Mouse (Mus musculus): ENCODE measurements around the gene Fcna. TPM values are rescaled to one million over a fixed set of nuclear protein-coding genes. Genes with fewer than 3 reads are reported as not detected.

Fcna gene
- total and polyA plus RNA-seq, 2 experiments from 2014 or later, result 5.1 to 5.7 TPM

- H3K9me3 ChIP-seq (ENCODE audit: low read length), result no peaks in the 10 kb centered on the region
- peaks cover 37% of the 10 kb centered on the region for H3K27me3 ChIP-seq (ENCODE audit: insufficient read depth, low read length)
- H3K36me3 ChIP-seq (ENCODE audit: insufficient read depth, low read length), result peaks cover 37% of the 10 kb centered on the region
- peak; percentile 24 for DNase-seq (ENCODE audit: low spot score)
- H3K4me2 ChIP-seq (ENCODE audit: low read depth, low read length, poor library complexity, severe bottlenecking), result peak overlapping the region; percentile 89
- TF ChIP-seq CTCF (IDR thresholded peaks at IDR 0.05), result no peak
- ATAC-seq (ENCODE audit: low FRiP score), result no peak
- H3K4me3 ChIP-seq (ENCODE audit: low read depth, low read length), result peak overlapping the region; percentile 59
- H3K9ac ChIP-seq (replicated peaks; ENCODE audit: low read length, poor library complexity, severe bottlenecking), result peak overlapping the region; percentile 66; the same call in 1 of the 2 replicates
- peak overlapping the region; percentile 91 for H3K27ac ChIP-seq (ENCODE audit: low read depth, low read length)
- H3K4me1 ChIP-seq (ENCODE audit: insufficient read depth, low read length), result peaks cover 16% of the 10 kb centered on the region
- 13% methylated on average over 21 of the region's 21 CpGs for WGBS
Observed at GRCm38 (mm10) chr2:25575432-25576027, 52.3 kb downstream of the Fcna start.

Other genes with a start within 250 kb of the Fcna start
Only the 30 nearest of the 32 such genes appear.
- gene Npdc1, start 228.7 kb downstream of the Fcna start, total RNA-seq (2014; rRNA removed), result 199 and 234 TPM in 2 replicates
- 470 and 481 TPM in 2 replicates for gene Npdc1, start 228.7 kb downstream of the Fcna start, polyA plus RNA-seq (2015; fragmentation: Nextera tagmentation; extraction: Ambion mirVana)
- 0.42 and 1.6 TPM in 2 replicates for gene Fut7, start 204.8 kb downstream of the Fcna start, total RNA-seq (2014; rRNA removed)
- 0.22 and 0.23 TPM in 2 replicates for gene Fut7, start 204.8 kb downstream of the Fcna start, polyA plus RNA-seq (2015; fragmentation: Nextera tagmentation; extraction: Ambion mirVana)
- 79.8 and 84.3 TPM in 2 replicates for gene Abca2, start 199.3 kb downstream of the Fcna start, total RNA-seq (2014; rRNA removed)
- gene Abca2, start 199.3 kb downstream of the Fcna start, polyA plus RNA-seq (2015; fragmentation: Nextera tagmentation; extraction: Ambion mirVana), result 13.5 and 14.5 TPM in 2 replicates
- 0.61 and 0.66 TPM in 2 replicates for gene Clic3, start 171.2 kb downstream of the Fcna start, total RNA-seq (2014; rRNA removed)
- gene Clic3, start 171.2 kb downstream of the Fcna start, polyA plus RNA-seq (2015; fragmentation: Nextera tagmentation; extraction: Ambion mirVana), result 2.0 and 2.4 TPM in 2 replicates
- gene Paxx, start 166.9 kb downstream of the Fcna start, total RNA-seq (2014; rRNA removed), result 163 and 195 TPM in 2 replicates
- gene Paxx, start 166.9 kb downstream of the Fcna start, polyA plus RNA-seq (2015; fragmentation: Nextera tagmentation; extraction: Ambion mirVana), result 151 and 165 TPM in 2 replicates
- gene Ptgds, start 158.0 kb downstream of the Fcna start, total RNA-seq (2014; rRNA removed), result 2,128 and 2,726 TPM in 2 replicates
- 2,827 and 3,075 TPM in 2 replicates for gene Ptgds, start 158.0 kb downstream of the Fcna start, polyA plus RNA-seq (2015; fragmentation: Nextera tagmentation; extraction: Ambion mirVana)
- not detected in 2 replicates for gene Lcn12, start 134.1 kb downstream of the Fcna start, total RNA-seq (2014; rRNA removed)
- not detected in 2 replicates for gene Lcn12, start 134.1 kb downstream of the Fcna start, polyA plus RNA-seq (2015; fragmentation: Nextera tagmentation; extraction: Ambion mirVana)
- 131 and 148 TPM in 2 replicates for gene Fbxw5, start 127.3 kb downstream of the Fcna start, total RNA-seq (2014; rRNA removed)
- gene Fbxw5, start 127.3 kb downstream of the Fcna start, polyA plus RNA-seq (2015; fragmentation: Nextera tagmentation; extraction: Ambion mirVana), result 106 and 113 TPM in 2 replicates
- gene C8g, start 126.3 kb downstream of the Fcna start, total RNA-seq (2014; rRNA removed), result 2.7 and 4.4 TPM in 2 replicates
- 6.8 TPM in 2 replicates for gene C8g, start 126.3 kb downstream of the Fcna start, polyA plus RNA-seq (2015; fragmentation: Nextera tagmentation; extraction: Ambion mirVana)
- 5.5 and 7.6 TPM in 2 replicates for gene Traf2, start 81.1 kb downstream of the Fcna start, total RNA-seq (2014; rRNA removed)
- gene Traf2, start 81.1 kb downstream of the Fcna start, polyA plus RNA-seq (2015; fragmentation: Nextera tagmentation; extraction: Ambion mirVana), result 7.0 and 9.3 TPM in 2 replicates
- 187 and 196 TPM in 2 replicates for gene Edf1, start 70.2 kb downstream of the Fcna start, total RNA-seq (2014; rRNA removed)
- gene Edf1, start 70.2 kb downstream of the Fcna start, polyA plus RNA-seq (2015; fragmentation: Nextera tagmentation; extraction: Ambion mirVana), result 389 and 392 TPM in 2 replicates
- gene Mamdc4, start 53.2 kb downstream of the Fcna start, total RNA-seq (2014; rRNA removed), result 1.7 and 1.9 TPM in 2 replicates
- 0.32 TPM in 2 replicates for gene Mamdc4, start 53.2 kb downstream of the Fcna start, polyA plus RNA-seq (2015; fragmentation: Nextera tagmentation; extraction: Ambion mirVana)
- gene Phpt1, start 52.8 kb downstream of the Fcna start, total RNA-seq (2014; rRNA removed), result 37.9 and 39.8 TPM in 2 replicates
- gene Phpt1, start 52.8 kb downstream of the Fcna start, polyA plus RNA-seq (2015; fragmentation: Nextera tagmentation; extraction: Ambion mirVana), result 192 and 209 TPM in 2 replicates
- gene Ajm1, start 46.3 kb downstream of the Fcna start, total RNA-seq (2014; rRNA removed), result 23.1 and 30.9 TPM in 2 replicates
- 19.2 and 22.1 TPM in 2 replicates for gene Ajm1, start 46.3 kb downstream of the Fcna start, polyA plus RNA-seq (2015; fragmentation: Nextera tagmentation; extraction: Ambion mirVana)
- 66.8 and 98.0 TPM in 2 replicates for gene Rabl6, start 19.5 kb downstream of the Fcna start, total RNA-seq (2014; rRNA removed)
- gene Rabl6, start 19.5 kb downstream of the Fcna start, polyA plus RNA-seq (2015; fragmentation: Nextera tagmentation; extraction: Ambion mirVana), result 56.7 and 61.2 TPM in 2 replicates
- not detected in 2 replicates for gene Ccdc183, start 10.4 kb downstream of the Fcna start, total RNA-seq (2014; rRNA removed)
- gene Ccdc183, start 10.4 kb downstream of the Fcna start, polyA plus RNA-seq (2015; fragmentation: Nextera tagmentation; extraction: Ambion mirVana), result 0.26 and 0.36 TPM in 2 replicates
- gene Tmem141, start 6.0 kb downstream of the Fcna start, total RNA-seq (2014; rRNA removed), result 45.7 and 54.6 TPM in 2 replicates
- gene Tmem141, start 6.0 kb downstream of the Fcna start, polyA plus RNA-seq (2015; fragmentation: Nextera tagmentation; extraction: Ambion mirVana), result 58.3 and 67.9 TPM in 2 replicates
- gene Lcn8, start 25.1 kb upstream of the Fcna start, total RNA-seq (2014; rRNA removed), result not detected in 2 replicates
- not detected in 2 replicates for gene Lcn8, start 25.1 kb upstream of the Fcna start, polyA plus RNA-seq (2015; fragmentation: Nextera tagmentation; extraction: Ambion mirVana)
- not detected in 2 replicates for gene Lcn5, start 29.9 kb upstream of the Fcna start, total RNA-seq (2014; rRNA removed)
- gene Lcn5, start 29.9 kb upstream of the Fcna start, polyA plus RNA-seq (2015; fragmentation: Nextera tagmentation; extraction: Ambion mirVana), result not detected in 2 replicates
- not detected in 2 replicates for gene Lcn6, start 48.8 kb upstream of the Fcna start, total RNA-seq (2014; rRNA removed)
- gene Lcn6, start 48.8 kb upstream of the Fcna start, polyA plus RNA-seq (2015; fragmentation: Nextera tagmentation; extraction: Ambion mirVana), result not detected in 2 replicates
- gene Lcn10, start 54.7 kb upstream of the Fcna start, total RNA-seq (2014; rRNA removed), result not detected in 2 replicates
- not detected in 2 replicates for gene Lcn10, start 54.7 kb upstream of the Fcna start, polyA plus RNA-seq (2015; fragmentation: Nextera tagmentation; extraction: Ambion mirVana)
- not detected in 2 replicates for gene Obp2a, start 72.0 kb upstream of the Fcna start, total RNA-seq (2014; rRNA removed)
- not detected in 2 replicates for gene Obp2a, start 72.0 kb upstream of the Fcna start, polyA plus RNA-seq (2015; fragmentation: Nextera tagmentation; extraction: Ambion mirVana)
- 87.1 and 89.2 TPM in 2 replicates for gene Bmyc, start 78.7 kb upstream of the Fcna start, total RNA-seq (2014; rRNA removed)
- gene Bmyc, start 78.7 kb upstream of the Fcna start, polyA plus RNA-seq (2015; fragmentation: Nextera tagmentation; extraction: Ambion mirVana), result 229 TPM in 2 replicates
- not detected in 2 replicates for gene Obp2b, start 109.0 kb upstream of the Fcna start, total RNA-seq (2014; rRNA removed)
- gene Obp2b, start 109.0 kb upstream of the Fcna start, polyA plus RNA-seq (2015; fragmentation: Nextera tagmentation; extraction: Ambion mirVana), result not detected in 2 replicates
- gene Lcn3, start 137.5 kb upstream of the Fcna start, total RNA-seq (2014; rRNA removed), result not detected in 2 replicates
- not detected in 2 replicates for gene Lcn3, start 137.5 kb upstream of the Fcna start, polyA plus RNA-seq (2015; fragmentation: Nextera tagmentation; extraction: Ambion mirVana)
- not detected in 2 replicates for gene Lcn11, start 149.0 kb upstream of the Fcna start, total RNA-seq (2014; rRNA removed)
- not detected in 2 replicates for gene Lcn11, start 149.0 kb upstream of the Fcna start, polyA plus RNA-seq (2015; fragmentation: Nextera tagmentation; extraction: Ambion mirVana)
- not detected in 2 replicates for gene Gm13539, start 154.2 kb upstream of the Fcna start, total RNA-seq (2014; rRNA removed)
- gene Gm13539, start 154.2 kb upstream of the Fcna start, polyA plus RNA-seq (2015; fragmentation: Nextera tagmentation; extraction: Ambion mirVana), result not detected in 2 replicates
- not detected in 2 replicates for gene Glt6d1, start 187.8 kb upstream of the Fcna start, total RNA-seq (2014; rRNA removed)
- not detected in 2 replicates for gene Glt6d1, start 187.8 kb upstream of the Fcna start, polyA plus RNA-seq (2015; fragmentation: Nextera tagmentation; extraction: Ambion mirVana)
- not detected in 2 replicates for gene Lcn9, start 195.1 kb upstream of the Fcna start, total RNA-seq (2014; rRNA removed)
- not detected in 2 replicates for gene Lcn9, start 195.1 kb upstream of the Fcna start, polyA plus RNA-seq (2015; fragmentation: Nextera tagmentation; extraction: Ambion mirVana)
- gene Sohlh1, start 219.2 kb upstream of the Fcna start, total RNA-seq (2014; rRNA removed), result not detected in 2 replicates
- gene Sohlh1, start 219.2 kb upstream of the Fcna start, polyA plus RNA-seq (2015; fragmentation: Nextera tagmentation; extraction: Ambion mirVana), result not detected in 2 replicates